Mouse (Mus musculus) heart, embryonic 11.5 days (tissue): ENCODE results near the gene Kcnk6. TPM values are rescaled to one million over a fixed set of nuclear protein-coding genes. Genes with fewer than 3 reads are reported as not detected.

ENCODE experiments used
- ATAC-seq: fragments of 200-750 bp; cut with Nextera tagmentation; replicated peaks from 2 replicates; pipeline ENCODE4 v1.8.0; 2017; ENCODE audit warnings: moderate library complexity; ENCODE audit not compliant: insufficient number of reproducible peaks, low FRiP score, low TSS enrichment
- H3K27ac ChIP-seq: fragments of 300-500 bp; sonication (generic); 2 replicates; pipeline ENCODE4 v1.5.1; 2014; ENCODE audit warnings: mild to moderate bottlenecking, low read depth, low read length
- H3K27me3 ChIP-seq: fragments of 300-500 bp; sonication (generic); 2 replicates; pipeline ENCODE4 v1.6.1; 2014; ENCODE audit warnings: mild to moderate bottlenecking, low read length, mixed read lengths; ENCODE audit not compliant: control insufficient read depth, insufficient read depth
- H3K36me3 ChIP-seq: fragments of 300-500 bp; sonication (generic); 2 replicates; pipeline ENCODE4 v1.6.1; 2014; ENCODE audit warnings: mild to moderate bottlenecking, low read length, moderate library complexity, mixed read lengths; ENCODE audit not compliant: control insufficient read depth, insufficient read depth
- H3K4me1 ChIP-seq: fragments of 300-500 bp; sonication (generic); 2 replicates; pipeline ENCODE4 v1.6.1; 2014; ENCODE audit warnings: low read length; ENCODE audit not compliant: control insufficient read depth, insufficient read depth
- H3K4me2 ChIP-seq: fragments of 300-500 bp; sonication (generic); 2 replicates; pipeline ENCODE4 v1.6.1; 2014; ENCODE audit warnings: mild to moderate bottlenecking, moderate library complexity
- H3K4me3 ChIP-seq: fragments of 300-500 bp; sonication (generic); 2 replicates; pipeline ENCODE4 v1.5.1; 2014; ENCODE audit warnings: low read depth, low read length
- H3K9ac ChIP-seq: fragments of 300-500 bp; sonication (generic); 2 replicates; pipeline ENCODE4 v1.6.1; 2014; ENCODE audit warnings: mild to moderate bottlenecking, low read depth, low read length, moderate library complexity
- H3K9me3 ChIP-seq: fragments of 300-500 bp; sonication (generic); replicated peaks from 2 replicates; pipeline ENCODE4 v1.6.1; 2016; ENCODE audit warnings: low read length; ENCODE audit not compliant: control insufficient read depth
- WGBS: fragments of 180-500 bp; shearing (Covaris S2); extraction: QIAGEN DNeasy Blood & Tissue Kit; methylation state at CpG from one replicate; pipeline ENCODE4 v1.1.7; 2014; ENCODE audit not compliant: insufficient replicate concordance; 5-methylcytosine and 5-hydroxymethylcytosine counted together
- polyA plus RNA-seq: library from polyadenylated mRNA; unstranded; fragments of >200 nt; fragmentation: Nextera tagmentation; extraction: Ambion mirVana; gene quantifications from 2 replicates; pipeline ENCODE4 v1.2.1, GENCODE M21; 2014

The Kcnk6 gene
- polyA plus RNA-seq, 1 experiment from 2014 or later = 0.89 TPM

- Histone ChIP-seq H3K27ac (no peak overlapping the region), H3K4me1 (peaks cover 17% of the 10 kb centered on the region), H3K9ac (no peak overlapping the region; the same call in 1 of the 2 replicates), H3K36me3 (peaks cover 26% of the 10 kb centered on the region), H3K4me3 (peak overlapping the region; percentile 71; the same call in 1 of the 2 replicates), H3K4me2 (peak overlapping the region; percentile 81; the same call in 1 of the 2 replicates), H3K27me3 (peaks cover 52% of the 10 kb centered on the region), H3K9me3 (no peaks in the 10 kb centered on the region)
- 29% methylated on average over 32 of the region's 32 CpGs for WGBS
- no peak for ATAC-seq
These were observed 59.8 kb downstream of the Kcnk6 start for GRCm38 (mm10) chr7:29172390-29173016.

Other genes starting within 250 kb of the Kcnk6 start
- gene Ryr1, start 107.3 kb downstream of the Kcnk6 start, polyA plus RNA-seq = 0.08 and 0.31 TPM in 2 replicates
- 0.83 and 1.00 TPM in 2 replicates for gene Rasgrp4, start 97.7 kb downstream of the Kcnk6 start, polyA plus RNA-seq
- gene Fam98c, start 76.3 kb downstream of the Kcnk6 start, polyA plus RNA-seq = 8.3 and 10.7 TPM in 2 replicates
- 0.42 and 1.1 TPM in 2 replicates for gene Ggn, start 62.3 kb downstream of the Kcnk6 start, polyA plus RNA-seq
- 2.5 and 3.5 TPM in 2 replicates for gene Spred3, start 62.1 kb downstream of the Kcnk6 start, polyA plus RNA-seq
- 235 and 252 TPM in 2 replicates for gene Psmd8, start 51.8 kb downstream of the Kcnk6 start, polyA plus RNA-seq
- 0.37 and 0.44 TPM in 2 replicates for gene Catsperg1, start 18.5 kb downstream of the Kcnk6 start, polyA plus RNA-seq
- 107 and 110 TPM in 2 replicates for gene Yif1b, start 5.8 kb upstream of the Kcnk6 start, polyA plus RNA-seq
- gene 2200002D01Rik, start 16.0 kb upstream of the Kcnk6 start, polyA plus RNA-seq = 7.0 and 8.8 TPM in 2 replicates
- gene Spint2, start 49.4 kb upstream of the Kcnk6 start, polyA plus RNA-seq = 39.2 and 42.8 TPM in 2 replicates
- 9.4 and 10.3 TPM in 2 replicates for gene Ppp1r14a, start 56.8 kb upstream of the Kcnk6 start, polyA plus RNA-seq
- 2.9 and 3.3 TPM in 2 replicates for gene Dpf1, start 71.4 kb upstream of the Kcnk6 start, polyA plus RNA-seq